Mouse (Mus musculus) stomach, postnatal 0 days (tissue): ENCODE measurements around the gene Dixdc1. TPM values are rescaled to one million over a fixed set of nuclear protein-coding genes. Genes with fewer than 3 reads are reported as not detected.
"Not testable (repeated sequence)": the region's sequence is repeated elsewhere in the genome, so short reads cannot be mapped to it uniquely, and the experiment has no call there.

Source experiments
- ATAC-seq: fragments of 200-750 bp; cut with Nextera tagmentation; 2 replicates; pipeline ENCODE4 v1.8.0; 2017; ENCODE audit not compliant: low FRiP score, low TSS enrichment
- DNase-seq: peaks from one replicate; pipeline ENCODE4 v3.0.0-alpha.2; 2016; ENCODE audit warnings: low spot score
- H3K27ac ChIP-seq: fragments of 300-500 bp; sonication (generic); replicated peaks from 2 replicates; pipeline ENCODE4 v1.5.1; 2014; ENCODE audit warnings: mild to moderate bottlenecking, control low read depth
- H3K27me3 ChIP-seq: fragments of 300-500 bp; sonication (generic); 2 replicates; pipeline ENCODE4 v1.6.1; 2014; ENCODE audit warnings: low read length; ENCODE audit not compliant: control insufficient read depth, insufficient read depth
- H3K36me3 ChIP-seq: fragments of 300-500 bp; sonication (generic); 2 replicates; pipeline ENCODE4 v1.6.1; 2014; ENCODE audit warnings: low read length, mixed read lengths; ENCODE audit not compliant: control insufficient read depth, insufficient read depth
- H3K4me1 ChIP-seq: fragments of 300-500 bp; sonication (generic); replicated peaks from 2 replicates; pipeline ENCODE4 v1.6.1; 2014; ENCODE audit warnings: antibody characterized with exemption; ENCODE audit not compliant: control insufficient read depth, insufficient read depth
- H3K4me2 ChIP-seq: fragments of 300-500 bp; sonication (generic); replicated peaks from 2 replicates; pipeline ENCODE4 v1.6.1; 2014; ENCODE audit warnings: low read depth, mild to moderate bottlenecking, control low read depth, moderate library complexity
- H3K4me3 ChIP-seq: fragments of 300-500 bp; sonication (generic); 2 replicates; pipeline ENCODE4 v1.5.1; 2014; ENCODE audit warnings: low read depth, low read length, control low read depth
- H3K9ac ChIP-seq: fragments of 300-500 bp; sonication (generic); 2 replicates; pipeline ENCODE4 v1.6.1; 2014; ENCODE audit warnings: mild to moderate bottlenecking, low read length, control low read depth, mixed read lengths
- H3K9me3 ChIP-seq: fragments of 300-500 bp; sonication (generic); 2 replicates; pipeline ENCODE4 v1.6.1; 2016; ENCODE audit warnings: low read length; ENCODE audit not compliant: control insufficient read depth
- CTCF ChIP-seq: IDR thresholded peaks from 2 replicates; pipeline ENCODE4 v1.5.1; 2016; ENCODE audit warnings: antibody characterized with exemption, low read depth, mild to moderate bottlenecking, moderate library complexity
- EP300 ChIP-seq: optimal IDR thresholded peaks from 2 replicates; pipeline ENCODE3; 2016; ENCODE audit warnings: antibody characterized with exemption
- WGBS: fragments of 180-500 bp; shearing (Covaris S2); extraction: QIAGEN DNeasy Blood & Tissue Kit; methylation state at CpG from one replicate; pipeline ENCODE4 v1.1.7; 2014; 5-methylcytosine and 5-hydroxymethylcytosine counted together
- polyA plus RNA-seq: library from polyadenylated mRNA; unstranded; fragments of >200 nt; fragmentation: Nextera tagmentation; extraction: Ambion mirVana; gene quantifications from 2 replicates; pipeline ENCODE4 v1.2.1, GENCODE M21; 2015

Dixdc1 gene
- polyA plus RNA-seq, 1 experiment from 2014 or later: 6.6 TPM

DNA sequence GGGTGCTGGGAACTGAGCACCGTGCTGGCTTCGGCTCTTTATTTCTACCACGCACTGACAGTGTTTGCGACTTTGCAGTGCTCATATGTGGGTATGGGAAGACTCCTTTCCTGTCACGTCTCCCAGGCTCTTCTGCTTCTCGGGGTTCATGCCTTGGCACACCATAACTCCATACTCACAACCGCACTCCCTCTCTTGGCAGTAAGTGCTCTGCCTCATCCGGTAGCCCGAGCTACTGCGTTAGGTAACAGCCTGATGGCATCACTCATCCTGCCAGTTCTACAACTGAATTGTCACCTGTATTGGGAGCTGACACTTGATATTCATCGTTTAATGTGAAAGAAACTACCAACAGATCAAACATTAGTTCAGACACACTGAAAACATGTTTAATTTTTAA, 105.0 kb downstream of the Dixdc1 start:
- Histone ChIP-seq H3K9ac (no peak overlapping the region), H3K4me2 (no peak overlapping the region), H3K4me3 (no peak overlapping the region), H3K27ac (no peak overlapping the region), H3K27me3 (no peaks in the 10 kb centered on the region), H3K36me3 (peaks cover 5% of the 10 kb centered on the region; the same call in 1 of the 2 replicates), H3K4me1 (no peaks in the 10 kb centered on the region), H3K9me3 (no peaks in the 10 kb centered on the region)
- ATAC-seq: no peak
- 93% methylated on average over 11 of the region's 11 CpGs for WGBS
- TF ChIP-seq EP300: no peak
- TF ChIP-seq CTCF: no peak
- DNase-seq: no peak

DNA sequence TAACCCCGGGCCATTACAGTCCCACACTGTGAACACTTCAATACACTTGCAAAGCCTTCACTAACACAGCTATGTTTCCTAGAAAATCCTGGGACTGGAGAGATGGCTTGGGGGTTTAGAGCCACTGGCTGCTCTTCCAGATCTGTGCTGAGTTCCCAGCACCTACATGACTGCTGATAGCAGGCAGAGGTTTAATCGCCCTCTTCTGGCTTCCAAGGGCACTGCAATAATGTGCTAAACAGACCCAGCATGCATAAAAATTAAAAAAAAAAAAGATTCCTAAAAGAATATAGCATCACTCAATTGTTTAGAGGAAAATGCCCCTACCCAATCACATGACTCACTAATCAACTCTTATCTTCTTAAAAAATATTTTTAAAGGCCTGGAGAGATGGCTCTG, 106.3 kb downstream of the Dixdc1 start:
- Histone ChIP-seq H3K27ac (no peak overlapping the region), H3K9me3 (no peaks in the 10 kb centered on the region), H3K4me3 (no peak overlapping the region), H3K36me3 (no peaks in the 10 kb centered on the region; the same call in 1 of the 2 replicates), H3K4me1 (no peaks in the 10 kb centered on the region), H3K9ac (no peak overlapping the region), H3K27me3 (no peaks in the 10 kb centered on the region), H3K4me2 (no peak overlapping the region)
- 55% methylated on average over 2 of the region's 2 CpGs for WGBS
- DNase-seq: peak; percentile 22
- TF ChIP-seq CTCF (peak; percentile 52), EP300 (no peak)
- peak; percentile 12; the same call in 1 of the 2 replicates for ATAC-seq

DNA sequence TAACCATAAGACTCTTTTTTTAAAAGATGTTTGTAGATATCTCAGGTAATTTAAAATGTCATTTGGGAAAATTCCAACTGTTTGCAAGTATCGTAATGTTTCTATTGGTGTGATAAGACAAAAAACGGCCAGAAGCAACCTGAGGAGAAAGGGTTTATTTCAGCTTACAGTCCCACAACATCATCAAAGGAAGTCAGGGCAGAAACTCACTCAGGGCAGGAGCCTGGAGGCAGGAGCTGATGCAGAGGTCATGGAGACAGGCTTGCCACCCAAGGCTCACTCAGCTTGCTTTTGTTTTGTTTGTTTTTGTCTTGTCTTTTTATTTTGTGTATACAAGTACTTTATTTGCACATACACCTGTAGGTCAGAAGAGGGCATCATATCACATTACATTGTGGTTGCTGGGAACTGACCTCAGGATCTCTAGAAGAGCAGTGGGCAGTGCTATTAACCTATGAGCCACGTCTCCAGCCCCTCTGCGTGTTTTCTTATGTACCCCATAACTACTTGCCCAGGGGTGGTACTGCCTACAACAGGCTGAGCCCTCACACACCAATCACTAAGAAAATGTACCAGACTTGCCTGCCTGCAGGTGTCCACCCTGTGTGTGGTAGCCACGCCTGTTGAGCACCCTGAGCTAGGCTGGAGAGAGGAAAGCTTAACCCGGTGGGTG, 107.2 kb downstream of the Dixdc1 start:
- peak; percentile 67; the same call in 1 of the 2 replicates for ATAC-seq
- no peaks in the 10 kb centered on the region for H3K4me1 ChIP-seq
- H3K27me3 ChIP-seq: no peaks in the 10 kb centered on the region
- 80% methylated on average over 6 of the region's 6 CpGs for WGBS
- TF ChIP-seq CTCF (no peak), EP300 (no peak)
- H3K36me3 ChIP-seq: no peaks in the 10 kb centered on the region; the same call in 1 of the 2 replicates
- H3K9ac ChIP-seq: no peak overlapping the region
- no peaks in the 10 kb centered on the region for H3K9me3 ChIP-seq
- H3K4me3 ChIP-seq: no peak overlapping the region
- DNase-seq: peak; percentile 17
- H3K27ac ChIP-seq: no peak overlapping the region
- H3K4me2 ChIP-seq: no peak overlapping the region

DNA sequence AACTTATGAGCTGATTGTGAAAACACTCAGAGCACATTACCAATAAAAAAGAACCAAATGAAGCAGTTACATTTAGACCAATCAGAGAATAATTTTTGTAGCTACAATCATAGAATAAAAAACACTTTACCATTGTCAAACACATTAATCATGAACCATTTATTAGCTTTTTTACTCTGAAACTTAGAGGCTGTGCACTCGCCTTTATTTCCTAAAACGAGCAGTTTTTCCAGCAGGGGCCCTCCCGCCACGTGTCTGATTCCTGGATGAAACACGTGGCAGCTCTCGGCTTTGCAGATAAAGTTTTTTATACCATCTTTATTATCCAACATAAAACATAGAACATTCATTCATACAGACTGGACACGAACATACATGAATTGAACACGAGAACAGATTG, 108.4 kb downstream of the Dixdc1 start:
- H3K9me3 ChIP-seq, H3K9ac ChIP-seq, H3K27ac ChIP-seq, H3K4me1 ChIP-seq, H3K36me3 ChIP-seq, H3K4me2 ChIP-seq, DNase-seq, H3K4me3 ChIP-seq, ATAC-seq, H3K27me3 ChIP-seq: not testable (repeated sequence)
- WGBS: 96% methylated on average over 6 of the region's 8 CpGs

DNA sequence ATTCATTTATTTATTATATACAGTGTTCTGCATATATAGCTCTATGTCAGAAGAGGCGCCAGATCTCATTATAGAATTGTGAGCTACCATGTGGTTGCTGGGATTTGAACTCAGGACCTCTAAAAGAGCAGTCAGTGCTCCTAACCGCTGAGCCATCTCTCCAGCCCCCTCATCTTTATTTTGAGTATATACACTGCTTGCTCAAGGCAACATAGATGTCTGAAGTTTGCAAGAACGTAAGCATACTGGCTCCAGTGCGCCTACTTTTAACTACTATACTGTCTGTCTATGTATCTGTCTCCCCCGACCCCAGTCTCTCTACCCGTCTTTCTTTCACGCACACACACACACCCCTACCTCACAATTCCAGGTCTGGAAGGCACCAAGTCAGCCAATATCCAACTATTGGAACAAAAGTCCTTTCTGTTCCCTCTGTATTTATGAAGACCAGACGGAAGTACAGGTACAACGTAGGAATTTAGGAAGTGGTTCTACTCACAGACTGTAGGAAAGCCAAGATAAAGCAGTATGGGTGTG, 121.5 kb downstream of the Dixdc1 start:
- 60% methylated on average over 9 of the region's 9 CpGs for WGBS
- ATAC-seq: no peak
- H3K36me3 ChIP-seq: 0 out of 2 replicates have a peak, but pooled peaks cover 2% of the 10 kb centered on the region
- H3K9me3 ChIP-seq: no peaks in the 10 kb centered on the region
- no peaks in the 10 kb centered on the region for H3K27me3 ChIP-seq
- no peaks in the 10 kb centered on the region; the same call in 1 of the 2 replicates for H3K4me1 ChIP-seq
- TF ChIP-seq EP300 (no peak), CTCF (no peak)
- peak overlapping the region; percentile 80 for H3K4me2 ChIP-seq
- H3K9ac ChIP-seq: no peak overlapping the region
- no peak overlapping the region for H3K27ac ChIP-seq
- DNase-seq: no peak
- peak overlapping the region; percentile 92 for H3K4me3 ChIP-seq

DNA sequence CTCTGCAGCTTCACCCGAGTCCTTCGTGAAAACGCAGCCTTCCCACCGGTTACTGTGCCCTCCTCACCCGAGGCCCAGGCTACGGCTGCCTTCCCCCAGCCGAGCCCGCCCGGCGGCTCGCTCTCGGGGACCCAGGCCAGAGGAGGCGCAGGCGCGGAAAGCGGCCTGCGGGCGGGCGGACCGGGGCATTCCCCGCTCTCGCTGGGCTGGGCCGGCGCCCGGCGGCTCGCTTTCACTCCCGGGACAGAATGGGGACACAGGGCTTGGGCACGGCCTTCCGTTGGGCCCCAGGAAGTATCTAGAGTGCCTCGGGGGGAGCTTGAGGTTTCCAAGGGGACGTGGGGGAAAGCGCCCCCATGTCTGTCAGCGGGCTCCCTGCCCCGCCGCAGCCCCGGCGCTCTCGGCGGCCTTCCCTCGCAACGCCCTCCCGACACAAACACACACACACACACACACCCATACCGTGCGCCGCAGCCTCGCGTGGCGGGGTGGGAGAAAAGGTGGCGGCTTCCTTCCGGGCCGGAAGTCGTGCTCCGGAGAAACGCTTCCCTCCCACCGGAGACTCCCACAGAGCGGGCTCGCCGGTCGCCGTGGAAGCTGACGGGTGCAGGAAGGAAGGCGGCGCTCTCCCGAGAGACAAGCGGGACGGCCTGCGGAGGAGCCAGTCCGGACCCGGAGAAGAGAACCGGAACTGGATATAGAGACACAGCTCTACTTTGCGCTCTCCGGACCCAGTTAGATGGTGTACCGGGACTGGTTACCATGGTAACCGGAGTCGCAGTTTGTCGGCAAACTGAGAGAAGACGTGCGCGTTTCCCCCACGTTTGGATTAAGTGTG, 122.3 kb downstream of the Dixdc1 start, which contains the start of the genes Pih1d2 and Nkapd1:
Gene Pih1d2, plus strand, starts transcription at position 556 of the 838 bp plus-strand sequence.
Gene Nkapd1, minus strand, starts transcription at position 699 of the 838 bp plus-strand sequence.
- ATAC-seq: peak; percentile 95
- under 1% methylated on average over 67 of the region's 81 CpGs for WGBS
- no peak for TF ChIP-seq EP300
- peak; percentile 42 for TF ChIP-seq CTCF

More for the DNA sequence above, 122.3 kb downstream of the Dixdc1 start, which contains the start of the genes Pih1d2 and Nkapd1:
- DNase-seq: peak; percentile 89
- peak within 1 kb of the TSS; percentile 80 for H3K4me2 ChIP-seq
- H3K9ac ChIP-seq: peak within 1 kb of the TSS; percentile 90
- H3K9me3 ChIP-seq: no peaks in the 10 kb centered on the region
- peak within 1 kb of the TSS; percentile 92 for H3K4me3 ChIP-seq
- H3K4me1 ChIP-seq: no peaks in the 10 kb centered on the region; the same call in 1 of the 2 replicates
- H3K36me3 ChIP-seq: peaks cover 2% of the 10 kb centered on the region; the same call in 1 of the 2 replicates
- peak within 1 kb of the TSS; percentile 99 for H3K27ac ChIP-seq
- H3K27me3 ChIP-seq: no peaks in the 10 kb centered on the region
